Mouse (Mus musculus) inflammation-experienced regulatory T-cells, adult 6 months (primary cell): Measurements from ENCODE around the gene Hbb-y. TPM values are rescaled to one million over a fixed set of nuclear protein-coding genes. Genes with fewer than 3 reads are reported as not detected.
"Not testable (repeated sequence)": the region's sequence is repeated elsewhere in the genome, so short reads cannot be mapped to it uniquely, and the experiment has no call there.

Experiments used
- ATAC-seq: one replicate; pipeline ENCODE4 v1.8.0; 2017
- polyA plus RNA-seq, 3 experiments: library from polyadenylated mRNA; unstranded; fragments of 100-300 nt; shearing (Covaris generic); gene quantifications; one replicate each; pipeline ENCODE4 v1.2.1; 2017

Gene Hbb-y
- polyA plus RNA-seq: not detected

- no peak for ATAC-seq
Observed at GRCm38 (mm10) chr7:103853090-103853489, at the start of gene Hbb-y. TSS of gene Hbb-y (minus strand) at chr7:103853216.

- ATAC-seq: no peak
Observed at GRCm38 (mm10) chr7:103894385-103894784, 41.4 kb upstream of the Hbb-y start, which contains the start of gene Olfr64. TSS of gene Olfr64 (minus strand) at chr7:103894485.

GRCm38 (mm10) chr7:103886152-103886551 lies 33.1 kb upstream of the Hbb-y start, which contains the start of gene Olfr66:
TSS of gene Olfr66 (minus strand) at chr7:103886252.
- ATAC-seq: no peak

GRCm38 (mm10) chr7:103877093-103877492 lies 24.1 kb upstream of the Hbb-y start:
- ATAC-seq: no peak

GRCm38 (mm10) chr7:103874451-103874850 lies 21.4 kb upstream of the Hbb-y start:
- no peak for ATAC-seq

- no peak for ATAC-seq
Observed at GRCm38 (mm10) chr7:103873064-103873463, 20.0 kb upstream of the Hbb-y start.

GRCm38 (mm10) chr7:103870667-103871066 lies 17.7 kb upstream of the Hbb-y start:
- ATAC-seq: no peak

GRCm38 (mm10) chr7:103865716-103866115 lies 12.7 kb upstream of the Hbb-y start:
- ATAC-seq: no peak

GRCm38 (mm10) chr7:103861531-103861930 lies 8.5 kb upstream of the Hbb-y start:
- no peak for ATAC-seq

- ATAC-seq: no peak
Observed at GRCm38 (mm10) chr7:103860855-103861254, 7.8 kb upstream of the Hbb-y start.

- ATAC-seq: no peak
Observed at GRCm38 (mm10) chr7:103859076-103859475, 6.1 kb upstream of the Hbb-y start.

- no peak for ATAC-seq
Observed at GRCm38 (mm10) chr7:103854669-103855068, 1.7 kb upstream of the Hbb-y start.

- no peak for ATAC-seq
Observed at GRCm38 (mm10) chr7:103844525-103845325, 8.3 kb downstream of the Hbb-y start.

GRCm38 (mm10) chr7:103843034-103843433 lies 10.0 kb downstream of the Hbb-y start, which contains the start of gene Hbb-bh1:
TSS of gene Hbb-bh1 (minus strand) at chr7:103843164.
- ATAC-seq: no peak

GRCm38 (mm10) chr7:103840268-103840667 lies 12.7 kb downstream of the Hbb-y start, which contains the start of gene Hbb-bh2:
TSS of gene Hbb-bh2 (minus strand) at chr7:103840520.
- no peak for ATAC-seq

GRCm38 (mm10) chr7:103827808-103828207 lies 25.2 kb downstream of the Hbb-y start, which contains the start of gene Hbb-bs:
TSS of gene Hbb-bs (minus strand) at chr7:103828096.
- ATAC-seq: no peak

- ATAC-seq: not testable (repeated sequence)
Observed at GRCm38 (mm10) chr7:103827139-103827538, 25.9 kb downstream of the Hbb-y start.

GRCm38 (mm10) chr7:103826255-103826887 lies 26.6 kb downstream of the Hbb-y start:
- ATAC-seq: no peak

GRCm38 (mm10) chr7:103825536-103826254 lies 27.3 kb downstream of the Hbb-y start:
- no peak for ATAC-seq

GRCm38 (mm10) chr7:103824597-103824996 lies 28.4 kb downstream of the Hbb-y start:
- ATAC-seq: no peak

GRCm38 (mm10) chr7:103815085-103815484 lies 37.9 kb downstream of the Hbb-y start:
- not testable (repeated sequence) for ATAC-seq

- no peak for ATAC-seq
Observed at GRCm38 (mm10) chr7:103813766-103814165, 39.2 kb downstream of the Hbb-y start, which contains the start of gene Hbb-bt. TSS of gene Hbb-bt (minus strand) at chr7:103813996.

- not testable (repeated sequence) for ATAC-seq
Observed at GRCm38 (mm10) chr7:103813152-103813551, 39.9 kb downstream of the Hbb-y start.
